Mouse (Mus musculus): ENCODE measurements around the gene Rnls.

Gene Rnls

GRCm38 (mm10) chr19:33262421-33262820 lies 129.7 kb downstream of the Rnls start:
- DNase-seq (ENCODE audit: low read depth) = peak; percentile 25

GRCm38 (mm10) chr19:33259164-33259563 lies 132.9 kb downstream of the Rnls start:
- no peak for DNase-seq (ENCODE audit: low read depth)

- no peak for DNase-seq (ENCODE audit: low read depth)
Observed at GRCm38 (mm10) chr19:33253893-33254292, 138.2 kb downstream of the Rnls start.

GRCm38 (mm10) chr19:33252226-33252625 lies 139.9 kb downstream of the Rnls start:
- DNase-seq (ENCODE audit: low read depth) = no peak

- DNase-seq (ENCODE audit: low read depth) = no peak
Observed at GRCm38 (mm10) chr19:33244196-33244595, 147.9 kb downstream of the Rnls start.

GRCm38 (mm10) chr19:33240386-33240785 lies 151.7 kb downstream of the Rnls start:
- no peak for DNase-seq (ENCODE audit: low read depth)

GRCm38 (mm10) chr19:33232902-33233301 lies 159.2 kb downstream of the Rnls start:
- no peak for DNase-seq (ENCODE audit: low read depth)

- DNase-seq (ENCODE audit: low read depth) = peak; percentile 23
Observed at GRCm38 (mm10) chr19:33231303-33231702, 160.8 kb downstream of the Rnls start.

GRCm38 (mm10) chr19:33227004-33227403 lies 165.1 kb downstream of the Rnls start:
- DNase-seq (ENCODE audit: low read depth) = peak; percentile 88

- DNase-seq (ENCODE audit: low read depth) = peak; percentile 10
Observed at GRCm38 (mm10) chr19:33225858-33226705, 166.0 kb downstream of the Rnls start.

GRCm38 (mm10) chr19:33225002-33225376 lies 167.1 kb downstream of the Rnls start:
- DNase-seq (ENCODE audit: low read depth) = no peak

GRCm38 (mm10) chr19:33224181-33225001 lies 167.7 kb downstream of the Rnls start:
- DNase-seq (ENCODE audit: low read depth) = peak; percentile 18

GRCm38 (mm10) chr19:33223766-33224165 lies 168.3 kb downstream of the Rnls start:
- peak; percentile 21 for DNase-seq (ENCODE audit: low read depth)

GRCm38 (mm10) chr19:33223276-33223675 lies 168.8 kb downstream of the Rnls start:
- no peak for DNase-seq (ENCODE audit: low read depth)

GRCm38 (mm10) chr19:33222595-33223223 lies 169.4 kb downstream of the Rnls start:
- peak; percentile 81 for DNase-seq (ENCODE audit: low read depth)

- DNase-seq (ENCODE audit: low read depth) = no peak
Observed at GRCm38 (mm10) chr19:33217791-33218300, 174.2 kb downstream of the Rnls start.

- no peak for DNase-seq (ENCODE audit: low read depth)
Observed at GRCm38 (mm10) chr19:33209709-33210108, 182.4 kb downstream of the Rnls start.

GRCm38 (mm10) chr19:33207991-33208390 lies 184.1 kb downstream of the Rnls start:
- no peak for DNase-seq (ENCODE audit: low read depth)

GRCm38 (mm10) chr19:33205389-33205788 lies 186.7 kb downstream of the Rnls start:
- DNase-seq (ENCODE audit: low read depth) = no peak

- DNase-seq (ENCODE audit: low read depth) = no peak
Observed at GRCm38 (mm10) chr19:33202422-33202821, 189.7 kb downstream of the Rnls start.

GRCm38 (mm10) chr19:33201181-33201580 lies 190.9 kb downstream of the Rnls start:
- DNase-seq (ENCODE audit: low read depth) = no peak

- DNase-seq (ENCODE audit: low read depth) = no peak
Observed at GRCm38 (mm10) chr19:33192064-33192463, 200.0 kb downstream of the Rnls start.
